Mouse (Mus musculus) mouse embryonic stem cell (cell line): ENCODE data around the gene 4933405L10Rik.

Experiments
- in situ Hi-C, 2 experiments: fragments of 300-500 bp; cut with MboI; formaldehyde crosslinking; loops; 1 replicate in 1 of 2; 3 replicates in 1 of 2; pipeline ENCODE4 v1.14.3; 2019 to 2020; ENCODE audit warnings: low sequenced_read_pairs in 2 of 2, low pct_unique_long_range_greater_than_20kb in 1 of 2, mixed read lengths in 1 of 2; ENCODE audit not compliant: unreplicated experiment in 1 of 2

The 4933405L10Rik gene

GRCm38 (mm10) chr8:105727397-105728124 lies 20.1 kb downstream of the 4933405L10Rik start:
- in situ Hi-C loops, result no loop called here

- in situ Hi-C loops, result no loop called here
Measured at GRCm38 (mm10) chr8:105732186-105732585, 24.7 kb downstream of the 4933405L10Rik start.

GRCm38 (mm10) chr8:105739216-105739615 lies 31.8 kb downstream of the 4933405L10Rik start:
- in situ Hi-C loops, result no loop called here

GRCm38 (mm10) chr8:105743301-105743700 lies 35.8 kb downstream of the 4933405L10Rik start:
- in situ Hi-C loops, result no loop called here

GRCm38 (mm10) chr8:105750606-105751005 lies 43.2 kb downstream of the 4933405L10Rik start:
- in situ Hi-C loops, result no loop called here

- in situ Hi-C loops, result no loop called here
Measured at GRCm38 (mm10) chr8:105753916-105754315, 46.5 kb downstream of the 4933405L10Rik start.

- in situ Hi-C loops, result no loop called here
Measured at GRCm38 (mm10) chr8:105754688-105755087, 47.2 kb downstream of the 4933405L10Rik start.

GRCm38 (mm10) chr8:105757796-105758276 lies 50.4 kb downstream of the 4933405L10Rik start:
- in situ Hi-C loops, result no loop called here

- in situ Hi-C loops, result no loop called here
Measured at GRCm38 (mm10) chr8:105758277-105759108, 51.0 kb downstream of the 4933405L10Rik start, which contains the start of gene Gfod2. Gene Gfod2 (minus strand): TSS chr8:105758664.
